Mouse (Mus musculus) layer of hippocampus, adult 11-12 months (tissue): ENCODE measurements at regions not wholly inside any gene's neighbourhood (a gene's known extent, or its start where the extent isn't known, plus 50 kb on each side); places are given as distances from the start of the nearest gene placed in this dataset.
A peak's percentile ranks its signal among the peaks of the same experiment; 100 is the strongest.
"Not testable (repeated sequence)": the region's sequence is repeated elsewhere in the genome, so short reads cannot be mapped to it uniquely, and the experiment has no call there.

Source experiments
- DNase-seq: peaks from one replicate; pipeline ENCODE4 v3.0.0; 2022; ENCODE audit warnings: low spot score

DNA sequence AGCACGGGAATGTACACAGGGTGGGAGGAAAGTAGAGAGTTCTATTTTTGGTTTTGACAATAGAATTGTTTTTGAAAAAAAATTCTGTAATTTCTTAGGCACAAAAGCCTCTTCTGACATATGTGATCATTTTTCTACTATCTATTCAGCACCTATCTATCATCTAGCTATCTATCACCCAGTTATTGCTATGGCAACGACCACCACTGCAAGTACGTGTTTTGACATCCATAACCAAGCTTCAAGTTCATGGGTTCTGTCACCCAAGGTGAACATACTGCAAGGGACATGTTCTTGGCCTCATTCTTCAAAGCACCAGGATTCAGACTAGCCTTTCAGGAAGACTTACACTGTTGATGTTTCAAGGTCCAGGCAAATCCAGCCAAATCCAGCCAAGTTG, 238.4 kb upstream of the Rarb start:
- no peak for DNase-seq

DNA sequence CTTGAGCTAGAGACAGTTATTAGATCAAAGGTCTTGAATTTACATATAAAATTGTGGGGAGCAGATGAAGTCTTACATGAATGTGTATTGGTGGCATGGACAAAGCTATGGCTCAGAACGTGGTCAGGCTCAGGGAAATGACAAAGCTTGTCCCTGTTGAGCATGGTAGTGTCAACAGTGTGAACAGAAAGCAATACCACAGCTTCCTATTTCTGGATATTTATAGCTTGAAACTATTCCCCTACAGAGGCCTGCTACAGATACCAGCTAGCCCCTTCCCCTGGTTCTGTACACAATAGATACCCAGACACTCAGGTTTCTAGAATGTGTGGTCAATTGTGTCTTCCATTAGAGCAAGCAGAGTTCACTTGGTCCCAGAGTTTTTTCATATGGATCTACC, 236.8 kb upstream of the Rarb start:
- DNase-seq = no peak

DNA sequence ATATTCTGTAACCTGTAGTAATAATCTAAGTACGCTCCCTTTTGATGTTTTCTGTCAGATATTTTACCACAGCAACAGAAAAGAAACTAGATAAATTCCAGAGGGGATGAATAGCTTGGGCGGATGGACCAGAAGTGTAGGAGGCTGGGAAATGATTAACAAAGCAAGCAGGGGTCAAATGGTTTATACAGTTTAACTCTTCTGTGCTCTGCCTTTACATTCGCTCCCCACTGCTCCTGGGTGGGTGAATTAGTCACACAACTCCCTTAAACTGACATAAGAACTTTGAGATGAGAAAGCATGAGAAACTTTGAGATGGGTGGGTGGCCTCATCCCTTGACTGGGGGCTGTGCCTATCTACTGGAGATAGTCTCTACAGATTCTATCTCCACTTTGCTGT, 235.4 kb upstream of the Rarb start:
- DNase-seq = no peak

DNA sequence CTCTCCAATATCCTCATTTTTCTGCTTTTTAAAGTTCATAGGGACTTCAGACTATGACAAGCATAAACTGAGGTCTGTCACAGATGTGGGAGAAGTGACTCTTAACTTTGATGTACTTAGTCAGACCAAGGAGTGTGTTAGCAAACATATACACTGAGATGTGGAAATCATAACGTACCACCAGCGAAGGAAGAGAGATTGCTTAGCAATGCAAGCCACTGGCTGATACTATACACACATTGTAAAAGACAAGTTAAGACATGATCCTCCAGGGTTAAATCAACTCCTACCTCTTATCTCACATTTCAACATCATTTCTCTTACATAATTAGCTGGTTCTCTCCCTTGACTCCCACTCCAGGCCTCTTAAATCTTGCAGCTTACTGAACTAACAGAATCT, 227.9 kb upstream of the Rarb start:
- DNase-seq = no peak

DNA sequence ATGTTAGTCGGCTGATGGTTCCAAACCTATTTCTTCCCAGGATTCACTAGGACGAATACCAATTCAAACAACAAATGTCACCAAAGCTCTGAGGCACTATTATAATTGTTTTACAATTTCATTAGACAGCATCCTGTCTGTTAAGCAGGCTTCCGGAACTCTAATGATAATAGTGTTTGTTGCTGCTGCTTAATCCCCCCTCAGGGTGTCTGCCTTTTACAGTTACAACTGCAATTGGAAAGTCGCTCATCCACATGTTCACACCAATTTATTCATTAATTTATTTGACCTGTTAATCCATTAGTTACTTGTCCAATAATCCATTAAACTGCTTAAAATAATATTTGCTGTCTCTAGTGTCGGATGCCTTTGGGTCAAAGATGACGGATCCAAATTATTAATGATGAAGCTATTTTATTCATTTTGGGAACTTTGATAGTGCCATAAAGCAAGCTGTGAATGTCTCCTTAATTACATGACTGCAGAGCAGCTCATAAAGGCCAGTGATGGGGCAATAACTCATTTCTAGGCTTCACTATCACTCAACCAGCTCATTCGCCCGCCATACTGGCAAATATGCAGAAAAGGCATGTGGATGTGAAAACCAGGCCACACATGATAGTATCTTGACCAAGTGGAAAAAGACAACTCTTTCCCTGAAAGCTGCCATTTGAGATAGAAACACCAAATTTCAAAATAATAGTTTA, 226.6 kb upstream of the Rarb start:
- no peak for DNase-seq

DNA sequence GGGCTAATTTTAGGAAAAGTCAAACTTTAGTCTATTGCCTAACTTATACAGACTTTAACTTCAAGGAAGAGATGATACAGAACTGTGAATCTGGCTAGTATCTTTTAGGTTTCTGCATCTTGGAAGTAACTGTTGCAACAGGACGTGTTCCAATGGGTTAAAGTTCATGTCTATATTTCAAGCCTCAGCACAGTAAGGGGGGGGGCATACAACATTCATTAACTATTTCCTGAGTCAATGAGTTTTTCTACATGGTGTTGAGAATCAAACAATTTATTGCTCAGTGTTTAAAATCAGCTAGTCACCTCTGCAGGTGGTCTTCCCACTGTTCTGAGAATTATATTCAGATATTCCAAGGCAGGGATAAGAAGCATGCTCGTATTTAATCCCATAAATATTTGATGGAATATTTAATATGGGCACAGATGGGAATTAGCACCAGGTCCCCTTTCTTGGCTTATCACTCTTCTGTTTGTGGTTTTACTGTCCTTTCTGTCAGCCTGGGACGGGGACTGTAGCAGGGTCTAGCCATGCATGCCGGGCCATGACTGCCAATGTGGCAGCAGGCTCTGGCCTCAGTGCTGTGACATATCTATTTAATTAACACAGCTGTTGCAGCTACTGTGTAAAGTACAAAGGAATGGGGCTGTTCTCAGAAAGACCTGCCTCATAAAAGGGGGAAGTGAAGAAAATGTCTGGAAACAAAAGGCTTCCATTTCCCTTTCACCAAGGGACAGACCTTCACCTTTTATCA, 201.8 kb upstream of the Rarb start:
- no peak for DNase-seq

DNA sequence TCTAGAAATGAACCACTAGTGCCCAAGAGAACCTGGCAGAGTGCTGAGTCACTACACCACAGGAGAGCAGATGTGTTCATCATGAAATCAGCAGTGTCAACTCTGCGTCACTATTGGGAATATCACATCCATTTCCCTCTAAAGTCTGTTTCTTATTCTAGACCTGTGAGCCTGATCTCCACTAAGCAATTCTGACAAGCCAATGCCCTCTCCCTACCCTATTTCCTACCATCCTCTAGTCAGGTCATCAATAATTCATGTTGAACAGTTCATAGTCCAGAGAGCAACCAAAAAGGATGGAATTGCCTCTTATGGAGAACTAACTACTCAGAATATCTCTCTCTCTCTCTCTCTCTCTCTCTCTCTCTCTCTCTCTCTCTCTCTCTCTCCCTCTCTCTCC, 194.0 kb upstream of the Rarb start:
- no peak for DNase-seq

DNA sequence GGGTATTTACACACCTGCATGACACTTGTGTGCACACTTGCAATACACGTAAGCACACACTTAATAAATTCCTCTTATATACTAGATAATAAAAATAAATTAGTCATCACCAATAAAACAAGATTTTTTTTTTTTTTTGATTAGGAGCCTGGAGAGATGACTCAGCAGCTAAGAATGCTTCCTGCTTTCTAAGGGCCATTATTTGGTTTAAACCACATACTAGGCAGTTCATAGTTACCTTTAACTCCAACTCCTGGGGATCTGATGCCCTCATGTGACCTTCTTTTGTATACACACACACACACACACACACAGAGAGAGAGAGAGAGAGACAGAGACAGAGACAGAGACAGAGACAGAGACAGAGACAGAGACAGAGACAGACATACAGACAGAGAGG, 193.2 kb upstream of the Rarb start:
- DNase-seq = no peak

DNA sequence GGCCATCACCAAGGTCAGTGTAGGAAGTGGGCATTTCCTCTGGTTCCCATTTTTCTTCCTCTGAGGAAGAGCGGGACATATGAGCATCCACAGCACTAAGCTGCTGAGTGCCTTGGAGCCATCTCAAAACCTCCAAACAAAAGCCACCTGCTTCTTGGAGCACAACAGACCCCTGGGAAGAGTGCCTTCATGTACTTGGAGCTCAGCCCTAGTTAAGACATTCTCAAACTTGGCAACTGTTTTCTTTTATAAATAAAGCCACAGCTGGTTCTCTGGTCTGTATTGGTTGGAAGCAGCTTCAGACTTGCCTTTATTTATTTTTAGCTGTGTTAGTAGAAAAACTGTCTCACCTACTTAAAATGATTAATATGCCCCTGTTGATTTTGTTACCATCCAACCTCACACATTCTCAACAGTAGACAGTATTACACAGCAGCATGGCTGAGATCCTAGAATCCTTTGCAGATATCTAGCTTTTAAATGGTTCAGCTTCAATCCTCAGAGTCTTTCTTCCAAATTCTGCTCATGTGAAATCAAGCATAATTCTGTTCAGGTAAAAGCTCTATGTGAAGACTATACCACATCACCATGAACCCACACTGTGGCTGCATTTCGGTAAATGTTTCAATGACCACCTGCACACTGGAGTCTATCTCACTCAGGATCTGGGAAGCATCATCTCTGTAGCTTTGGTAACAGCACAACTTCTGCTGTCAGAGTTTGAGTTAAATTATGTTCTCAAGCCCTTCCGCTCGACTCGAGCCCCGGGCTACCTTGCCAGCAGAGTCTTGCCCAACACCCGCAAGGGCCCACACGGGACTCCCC, 186.4 kb upstream of the Rarb start:
- peak; percentile 6 for DNase-seq

DNA sequence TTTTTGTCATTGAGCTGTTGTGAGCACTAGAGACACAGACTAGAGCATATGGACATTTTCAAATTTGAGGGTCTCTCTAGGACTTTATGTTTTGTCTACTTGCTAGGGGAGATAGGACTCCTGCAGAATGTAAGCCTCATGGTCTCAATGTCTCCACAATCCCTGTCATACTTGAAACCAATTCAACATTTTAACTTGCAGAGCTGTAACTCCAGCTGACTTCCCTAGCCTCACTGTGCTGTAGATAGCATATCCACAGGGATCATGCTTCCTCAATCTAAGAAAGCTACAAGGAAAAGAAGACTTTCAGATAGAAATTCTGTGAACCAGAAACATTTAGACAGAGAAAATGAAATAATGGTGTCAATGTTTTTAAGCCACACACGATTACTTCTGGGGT, 185.8 kb upstream of the Rarb start:
- DNase-seq = no peak

DNA sequence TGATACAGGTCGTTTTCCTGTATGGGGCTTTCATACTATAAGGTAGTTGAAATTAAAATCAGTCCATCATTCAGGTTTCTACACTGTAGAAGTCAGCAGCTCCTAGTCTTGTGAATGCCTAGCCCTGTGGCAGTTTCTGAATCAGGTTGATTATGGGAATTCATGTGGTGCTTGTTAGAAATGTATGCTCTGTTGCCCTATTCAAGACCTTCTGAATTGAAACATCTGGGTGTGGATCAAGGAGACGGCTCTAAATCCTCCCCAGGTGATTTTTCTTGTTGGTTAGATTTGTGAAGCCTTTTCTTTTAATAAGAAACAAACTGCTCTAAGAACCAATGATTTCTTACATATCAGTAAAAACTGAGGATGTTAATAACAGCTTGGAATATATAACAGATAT, 177.8 kb upstream of the Rarb start:
- DNase-seq = no peak

DNA sequence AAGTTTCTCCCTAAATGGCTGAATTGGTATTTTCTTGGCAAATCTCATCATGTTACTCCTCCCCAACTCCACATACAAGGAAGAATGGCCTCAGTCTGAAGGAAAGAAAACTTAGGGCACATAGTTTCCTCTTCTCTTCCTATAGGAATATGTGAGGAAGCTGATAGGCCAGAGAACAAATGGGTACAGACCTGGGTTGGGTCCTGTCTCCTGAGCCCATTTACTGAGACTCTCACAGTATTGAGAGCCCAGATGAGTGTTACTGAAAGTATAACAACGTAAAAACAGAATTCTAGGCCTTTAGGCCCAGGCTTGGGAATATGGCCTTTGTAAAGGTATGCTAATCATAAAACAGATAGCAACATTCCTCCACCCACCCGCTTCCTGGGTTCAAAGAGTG, 152.0 kb upstream of the Rarb start:
- not testable (repeated sequence) for DNase-seq

DNA sequence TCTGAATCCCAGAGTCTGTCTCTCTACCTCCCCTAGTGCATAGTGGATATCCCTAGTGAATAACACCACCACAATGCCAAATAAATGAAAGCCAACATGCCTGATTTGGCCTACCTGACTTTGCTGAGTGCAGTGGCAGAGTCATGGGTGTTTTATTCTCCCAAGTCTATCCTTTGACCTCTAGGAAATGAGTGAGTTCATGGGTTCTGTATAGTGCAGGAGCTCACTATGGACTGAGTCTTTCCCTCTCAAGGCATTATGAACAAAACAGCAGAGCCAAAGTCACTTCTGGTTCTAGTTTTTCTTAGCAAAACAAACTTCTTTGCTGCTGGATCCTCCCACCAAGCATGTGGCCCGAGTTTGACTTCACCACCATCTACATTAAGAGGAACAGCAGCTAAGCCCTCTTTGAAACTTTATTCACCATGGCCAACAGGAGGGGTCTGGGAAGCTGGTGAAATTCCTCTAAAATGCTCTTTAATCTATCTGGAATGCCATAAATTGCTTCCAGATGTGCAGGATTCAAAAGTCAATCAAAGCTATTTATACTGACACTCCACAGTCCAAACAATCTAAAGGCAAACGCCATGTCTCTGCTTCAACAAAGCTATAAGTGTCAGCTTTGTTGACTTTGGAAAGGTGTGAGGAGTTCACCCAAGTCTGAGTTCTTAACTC, 145.9 kb upstream of the Rarb start:
- DNase-seq = no peak

DNA sequence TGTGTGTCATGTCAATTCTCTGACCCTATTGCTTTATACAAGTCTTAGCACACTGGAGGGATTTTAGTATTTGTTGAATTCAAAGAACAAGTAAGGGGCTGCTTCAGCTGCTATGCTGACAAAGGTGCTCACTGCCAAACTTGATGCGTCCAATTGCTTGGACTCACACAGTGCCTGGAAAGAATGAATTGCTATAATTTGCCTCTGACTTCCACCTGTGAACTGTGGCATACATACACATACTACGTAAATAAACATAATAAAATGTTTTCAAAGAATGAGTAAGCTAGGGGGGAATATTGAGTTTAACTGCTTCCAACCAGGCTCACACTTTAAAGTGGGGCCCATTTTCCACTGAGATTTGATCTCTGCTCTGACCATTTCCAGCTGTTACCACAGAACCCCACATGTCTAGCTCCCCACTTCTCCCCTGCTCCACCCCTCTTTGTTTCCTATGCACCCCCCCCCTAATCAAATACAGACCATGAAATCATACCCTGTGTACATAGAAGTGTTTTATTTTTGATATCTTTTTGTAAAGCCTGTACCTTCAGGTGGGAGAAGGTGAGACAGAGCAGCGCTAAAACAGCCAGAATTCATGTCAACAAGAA, 143.4 kb upstream of the Rarb start:
- DNase-seq = no peak

DNA sequence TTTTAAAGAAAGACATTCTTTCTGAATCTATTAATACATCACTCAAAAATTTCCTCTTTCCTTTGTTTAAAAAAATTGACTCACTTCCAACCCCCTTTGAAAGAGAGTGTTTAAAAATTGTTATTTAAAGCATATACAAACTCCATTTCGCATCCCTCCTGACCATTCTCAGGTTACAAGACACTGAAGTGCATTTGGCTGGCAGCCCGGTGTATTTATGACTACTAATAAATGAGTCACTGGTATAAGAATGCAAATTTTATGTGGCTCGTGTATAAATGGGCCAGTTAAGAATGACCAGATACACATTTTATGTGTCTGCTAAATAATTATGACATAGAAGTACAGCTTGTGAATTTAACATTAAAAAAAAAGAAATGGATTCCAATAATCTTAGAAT, 138.8 kb upstream of the Rarb start:
- no peak for DNase-seq

DNA sequence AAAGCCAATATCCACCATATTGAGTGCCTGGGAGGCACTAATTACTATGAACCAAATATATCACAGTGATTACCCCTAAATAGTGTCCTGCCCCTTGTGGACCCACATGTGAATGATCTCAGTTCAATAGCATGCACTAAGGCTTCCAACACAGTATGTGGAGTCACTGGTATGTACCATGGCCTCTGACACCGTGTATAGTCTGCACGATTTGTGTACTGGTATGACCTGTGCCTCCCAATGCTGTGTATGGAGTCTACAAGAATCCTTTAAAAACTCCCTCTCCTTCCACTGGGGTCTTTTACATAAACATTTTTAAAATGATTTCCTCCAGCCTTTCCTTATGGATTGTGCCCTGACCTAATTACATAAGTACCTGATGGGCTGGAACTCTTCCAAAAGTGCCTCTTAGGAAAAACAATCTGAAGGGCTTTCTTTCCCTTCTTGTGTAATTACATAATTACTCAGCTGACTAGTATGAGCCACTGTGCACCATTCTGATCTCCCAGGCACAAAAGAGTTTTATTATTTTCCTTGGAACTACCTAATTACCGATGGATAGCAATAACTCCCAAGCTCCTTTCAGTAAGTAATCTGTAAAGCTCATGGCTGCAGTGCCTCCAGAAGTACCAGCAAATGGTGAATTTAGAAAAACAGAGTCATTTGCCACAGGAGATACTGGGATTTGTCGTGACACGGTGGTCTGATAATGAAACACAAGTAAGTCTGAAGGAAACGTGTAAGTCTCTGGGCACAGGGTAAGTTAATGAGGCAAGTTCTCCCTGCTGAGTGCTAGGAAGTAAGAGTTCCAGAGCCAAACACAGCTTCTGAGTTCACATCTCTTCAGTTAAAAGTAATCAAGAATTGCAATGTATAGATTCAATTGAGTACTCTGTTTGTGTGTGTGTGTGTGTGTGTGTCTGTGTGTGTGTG, 135.8 kb upstream of the Rarb start:
- DNase-seq = no peak

DNA sequence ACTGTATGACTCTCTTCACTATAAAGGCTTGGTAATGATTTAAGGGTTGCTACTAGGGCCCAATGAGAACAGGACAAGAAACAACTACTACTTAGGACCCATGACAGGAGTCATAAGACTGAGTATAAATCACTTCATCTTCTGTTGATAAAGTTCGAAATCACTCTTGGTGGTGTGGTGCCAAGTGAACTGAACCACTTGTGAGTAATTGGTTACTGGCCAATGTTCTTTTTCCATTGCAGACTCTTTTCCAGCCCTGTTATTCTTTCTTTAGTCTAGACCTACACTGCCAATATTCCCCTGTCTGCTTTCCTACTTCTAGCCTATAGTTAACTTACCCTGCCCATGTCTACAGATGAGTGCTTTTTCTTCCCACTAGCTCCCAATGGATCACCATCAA, 129.8 kb upstream of the Rarb start:
- DNase-seq = no peak

DNA sequence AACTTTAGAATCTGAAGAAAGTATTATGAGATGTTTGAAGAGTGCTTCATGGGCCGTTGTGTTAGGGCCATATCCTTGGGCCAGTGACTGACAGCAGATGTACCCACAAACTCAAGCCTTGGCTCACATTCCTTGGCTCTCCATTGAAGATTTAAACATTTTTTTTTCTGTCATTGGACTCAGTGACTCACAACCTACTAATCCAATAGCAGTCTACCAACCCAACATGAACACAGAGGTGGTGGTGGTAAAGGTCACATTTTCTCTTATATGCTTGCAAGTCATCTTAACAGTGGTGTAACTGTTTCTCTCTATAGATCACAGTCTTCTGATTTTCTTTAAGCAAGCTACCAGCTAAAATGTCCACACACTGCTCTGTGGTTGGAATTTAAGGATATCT, 125.5 kb upstream of the Rarb start:
- DNase-seq = no peak

DNA sequence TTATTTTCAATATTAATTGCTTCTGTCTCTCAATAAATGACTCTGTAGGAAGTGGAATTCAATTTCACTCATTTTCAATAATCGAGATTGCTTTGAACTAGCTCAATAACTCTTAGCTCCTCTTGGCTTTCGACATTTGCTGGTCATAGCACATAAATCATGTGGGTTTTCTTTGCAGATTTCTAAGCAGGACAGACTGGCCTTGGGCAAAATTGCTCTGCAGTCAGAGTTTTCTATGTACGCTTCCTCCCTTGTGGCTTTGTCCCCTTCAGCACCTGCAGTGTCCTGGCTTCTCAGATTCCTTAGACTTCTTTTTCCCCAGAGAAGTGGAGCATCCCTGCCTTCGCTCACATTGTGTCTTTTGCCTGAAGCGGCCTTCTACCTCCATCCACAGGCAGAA, 124.6 kb upstream of the Rarb start:
- DNase-seq = no peak

DNA sequence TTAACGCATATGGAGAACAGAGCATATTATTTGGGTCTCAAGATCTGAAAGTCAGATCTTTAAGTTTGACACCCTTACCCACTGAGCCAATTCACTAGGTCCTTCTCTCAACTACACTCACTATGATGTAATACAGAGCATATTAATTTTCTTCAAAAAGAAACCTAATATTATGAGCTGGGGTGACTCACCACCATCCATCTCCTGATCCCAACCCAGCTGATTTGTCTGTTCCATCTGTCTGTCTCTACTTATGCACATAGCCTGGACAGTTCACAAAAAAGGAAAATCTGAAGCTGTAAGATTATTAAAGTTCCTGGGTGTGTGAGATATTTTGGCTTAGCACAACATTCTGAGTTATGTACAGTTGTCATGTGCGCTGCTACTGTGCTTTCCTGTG, 108.2 kb upstream of the Rarb start:
- no peak for DNase-seq

DNA sequence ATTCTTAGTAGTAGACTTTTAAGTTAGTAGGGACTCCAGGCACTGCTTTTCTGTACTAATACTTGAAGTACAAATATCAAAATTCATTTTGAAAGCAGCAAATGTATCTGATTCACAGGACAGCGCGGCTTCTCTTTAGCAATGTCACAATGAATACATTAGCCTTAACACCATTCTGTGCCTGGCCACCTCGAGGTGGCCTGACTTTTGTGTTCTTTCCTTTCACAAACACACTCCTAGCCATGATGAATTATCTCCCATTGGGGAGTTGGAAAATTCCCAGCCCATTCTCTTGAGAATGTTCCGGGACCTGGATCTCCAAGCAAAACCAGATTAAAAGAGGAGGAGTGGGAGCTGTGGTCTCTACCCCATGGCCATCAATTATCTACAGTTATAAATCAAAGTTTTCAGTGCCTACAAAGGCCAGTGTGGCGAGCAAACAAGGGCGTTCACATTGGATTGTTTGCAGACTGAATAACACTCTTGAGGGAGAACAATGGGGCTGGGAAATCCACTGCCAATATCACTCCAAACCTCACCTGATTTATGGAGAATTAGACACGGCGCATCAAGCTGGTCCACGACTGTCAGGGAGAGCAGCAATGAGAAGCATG, 82.7 kb upstream of the Rarb start:
- no peak for DNase-seq
